Mouse (Mus musculus) cortical plate, adult 2 months (tissue): ENCODE data around the gene 9530077C05Rik.

Experiments
- CTCF ChIP-seq: fragments of 200-500 bp; IDR thresholded peaks from 2 replicates; pipeline ENCODE4 v1.5.1; 2011; ENCODE audit warnings: mild to moderate bottlenecking, control low read depth, low read length; ENCODE audit not compliant: insufficient read depth; ENCODE audit errors: extremely low read depth
- POLR2A ChIP-seq: fragments of 200-500 bp; IDR thresholded peaks from 2 replicates; pipeline ENCODE4 v1.6.1; 2011; ENCODE audit warnings: mild to moderate bottlenecking, low read length, control low read depth; ENCODE audit not compliant: insufficient read depth; ENCODE audit errors: extremely low read depth

DNA sequence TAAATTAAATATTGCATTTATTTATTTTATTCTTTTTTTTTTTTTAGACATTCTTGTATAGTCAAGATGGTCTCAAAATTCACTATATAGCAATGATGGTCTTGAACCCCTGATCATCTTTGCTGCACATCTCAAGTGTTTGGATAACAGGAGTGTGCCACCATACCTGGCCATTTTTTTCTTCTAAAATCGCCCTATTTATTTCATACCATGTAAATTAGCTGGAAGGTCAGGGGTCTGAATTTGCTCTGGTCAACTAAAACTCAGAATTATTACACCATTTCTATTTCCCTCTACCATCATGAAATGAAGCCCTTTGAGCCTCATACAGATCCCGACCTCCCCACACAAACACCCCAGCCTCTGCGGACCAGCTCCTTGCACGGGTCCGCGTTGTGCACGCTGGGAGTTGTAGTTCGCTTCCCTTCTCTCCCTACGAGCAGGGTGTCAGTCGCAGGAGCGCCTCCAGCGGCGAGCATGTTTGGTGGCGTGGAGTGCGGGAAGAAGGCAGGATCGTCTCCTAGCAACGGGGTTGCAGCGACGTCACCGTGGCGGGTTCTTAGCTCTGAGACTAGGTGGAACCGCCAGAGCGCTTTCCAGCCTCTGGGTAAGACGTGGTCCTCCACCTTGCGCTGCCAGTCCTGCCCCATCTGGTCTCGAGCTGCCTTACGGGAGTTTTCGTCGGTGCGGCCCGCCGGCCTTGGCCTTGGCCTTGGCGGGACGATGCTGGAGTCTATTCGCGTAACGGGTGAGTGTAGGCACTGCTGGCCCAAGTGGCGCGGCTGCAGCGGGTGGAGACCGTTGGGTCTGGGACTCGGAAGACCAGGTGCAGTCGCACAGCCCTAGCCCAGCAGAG, at the start of gene 9530077C05Rik:
- TF ChIP-seq CTCF: peak; percentile 80
- TF ChIP-seq POLR2A: peak; percentile 96
